Mouse (Mus musculus) CH12.LX (cell line): ENCODE data around the gene Tgfa. TPM values are rescaled to one million over a fixed set of nuclear protein-coding genes. Genes with fewer than 3 reads are reported as not detected.

Experiments used
- DNase-seq: peaks from one replicate; pipeline ENCODE4 v3.0.0-alpha.2; 2013; ENCODE audit errors: extremely low read depth
- H3K27ac ChIP-seq: 2 replicates; pipeline ENCODE4 v1.5.1; 2012; ENCODE audit warnings: low read depth, mild to moderate bottlenecking, control low read depth, moderate library complexity; ENCODE audit not compliant: insufficient read depth
- H3K27me3 ChIP-seq: replicated peaks from 2 replicates; pipeline ENCODE3; 2012; ENCODE audit warnings: inconsistent platforms
- H3K36me3 ChIP-seq, 2 experiments: replicated peaks in 1 of 2; 2 replicates each; pipeline versions ENCODE3 to v1.6.1; 2012; ENCODE audit warnings: inconsistent platforms in 1 of 2, low read length in 1 of 2, mild to moderate bottlenecking in 1 of 2, mixed read lengths in 1 of 2, moderate library complexity in 1 of 2; ENCODE audit not compliant: control insufficient read depth in 1 of 2, insufficient read depth in 1 of 2
- H3K4me1 ChIP-seq, 2 experiments: 2 replicates each; pipeline ENCODE4 v1.6.1; 2012; ENCODE audit warnings: inconsistent platforms in 1 of 2, moderate library complexity in 1 of 2; ENCODE audit not compliant: insufficient read depth in 2 of 2, control insufficient read depth in 1 of 2
- H3K4me2 ChIP-seq: 2 replicates; pipeline ENCODE4 v1.6.1; 2012; ENCODE audit warnings: low read depth, mild to moderate bottlenecking, control low read depth; ENCODE audit not compliant: poor library complexity, insufficient read depth, severe bottlenecking
- H3K4me3 ChIP-seq, 3 experiments: fragments of 150-350 bp in 1 of 3; sonication (generic) in 1 of 3; replicated peaks in 1 of 3; 2 replicates each; pipeline versions ENCODE3 to v1.5.1; 2011 to 2012; ENCODE audit warnings: low read depth in 2 of 3, low read length in 2 of 3, mild to moderate bottlenecking in 2 of 3, moderate library complexity in 2 of 3, control low read depth in 1 of 3, improper control_type of control experiment in 1 of 3, inconsistent platforms in 1 of 3, mixed read lengths in 1 of 3; ENCODE audit not compliant: poor library complexity in 1 of 3
- H3K79me2 ChIP-seq: replicated peaks from 2 replicates; pipeline ENCODE4 v1.6.1; 2012; ENCODE audit warnings: mild to moderate bottlenecking, moderate library complexity; ENCODE audit not compliant: control insufficient read depth, poor library complexity, insufficient read depth, severe bottlenecking; ENCODE audit errors: extremely low read depth
- H3K9ac ChIP-seq: 2 replicates; pipeline ENCODE4 v1.6.1; 2012; ENCODE audit warnings: low read depth, mild to moderate bottlenecking, control low read depth, moderate library complexity; ENCODE audit not compliant: insufficient read depth
- H3K9me3 ChIP-seq: replicated peaks from 2 replicates; pipeline ENCODE3; 2012; ENCODE audit warnings: low read length, inconsistent platforms, mixed read lengths
- CHD2 ChIP-seq: IDR thresholded peaks from 2 replicates; pipeline ENCODE4 v1.6.1; 2011; ENCODE audit warnings: low read length, improper control_type of control experiment
- E2F4 ChIP-seq: IDR thresholded peaks from 2 replicates; pipeline ENCODE4 v1.6.1; 2011; ENCODE audit warnings: low read depth, low read length, improper control_type of control experiment; ENCODE audit not compliant: insufficient replicate concordance
- ELF1 ChIP-seq: IDR thresholded peaks from 2 replicates; pipeline ENCODE4 v1.6.1; 2014; ENCODE audit warnings: low read depth, mild to moderate bottlenecking, inconsistent platforms, low read length, improper control_type of control experiment
- ETS1 ChIP-seq: conservative IDR thresholded peaks from 2 replicates; pipeline ENCODE4 v1.6.1; 2012; ENCODE audit warnings: low read depth, mild to moderate bottlenecking, inconsistent platforms, low read length, improper control_type of control experiment, moderate library complexity
- GABPA ChIP-seq: IDR thresholded peaks from 2 replicates; pipeline ENCODE4 v1.6.1; 2012; ENCODE audit warnings: low read depth, low read length, improper control_type of control experiment, inconsistent platforms; ENCODE audit not compliant: insufficient replicate concordance
- HCFC1 ChIP-seq: IDR thresholded peaks from 2 replicates; pipeline ENCODE4 v1.6.1; 2012; ENCODE audit warnings: low read depth, mild to moderate bottlenecking, inconsistent platforms, low read length, improper control_type of control experiment
- JUN ChIP-seq: IDR thresholded peaks from 2 replicates; pipeline ENCODE4 v1.6.1; 2011; ENCODE audit warnings: low read depth, mild to moderate bottlenecking, low read length, improper control_type of control experiment, moderate library complexity; ENCODE audit not compliant: insufficient read depth
- MAFK ChIP-seq: IDR thresholded peaks from 2 replicates; pipeline ENCODE4 v1.6.1; 2011; ENCODE audit warnings: low read length, improper control_type of control experiment; ENCODE audit not compliant: insufficient replicate concordance
- MAX ChIP-seq: IDR thresholded peaks from 2 replicates; pipeline ENCODE4 v1.6.1; 2011; ENCODE audit warnings: low read length, improper control_type of control experiment
- MXI1 ChIP-seq: IDR thresholded peaks from 2 replicates; pipeline ENCODE4 v1.6.1; 2011; ENCODE audit warnings: mild to moderate bottlenecking, low read depth, low read length, improper control_type of control experiment
- NELFE ChIP-seq: IDR thresholded peaks from 2 replicates; pipeline ENCODE4 v1.6.1; 2011; ENCODE audit warnings: low read depth, low read length, improper control_type of control experiment
- NRF1 ChIP-seq: IDR thresholded peaks from 2 replicates; pipeline ENCODE4 v1.6.1; 2014; ENCODE audit warnings: low read depth, mild to moderate bottlenecking, inconsistent platforms, low read length, improper control_type of control experiment, moderate library complexity
- PAX5 ChIP-seq: IDR thresholded peaks from 2 replicates; pipeline ENCODE4 v1.6.1; 2012; ENCODE audit warnings: low read length, inconsistent platforms, mixed read lengths
- RAD21 ChIP-seq: IDR thresholded peaks from 2 replicates; pipeline ENCODE4 v1.6.1; 2011; ENCODE audit warnings: low read depth, mild to moderate bottlenecking, low read length, improper control_type of control experiment, moderate library complexity
- SIN3A ChIP-seq: IDR thresholded peaks from 2 replicates; pipeline ENCODE4 v1.6.1; 2012; ENCODE audit warnings: low read length, improper control_type of control experiment, inconsistent platforms
- TBP ChIP-seq: conservative IDR thresholded peaks from 2 replicates; pipeline ENCODE4 v1.6.1; 2011; ENCODE audit warnings: low read depth, low read length, improper control_type of control experiment
- TCF12 ChIP-seq: IDR thresholded peaks from 2 replicates; pipeline ENCODE4 v1.6.1; 2014; ENCODE audit warnings: low read depth, mild to moderate bottlenecking, inconsistent platforms, low read length, improper control_type of control experiment
- UBTF ChIP-seq: IDR thresholded peaks from 2 replicates; pipeline ENCODE4 v1.6.1; 2012; ENCODE audit warnings: low read depth, mild to moderate bottlenecking, inconsistent platforms, low read length, improper control_type of control experiment, moderate library complexity
- USF2 ChIP-seq: conservative IDR thresholded peaks from 2 replicates; pipeline ENCODE4 v1.6.1; 2011; ENCODE audit warnings: low read depth, low read length, improper control_type of control experiment
- ZMIZ1 ChIP-seq: IDR thresholded peaks from 2 replicates; pipeline ENCODE4 v1.6.1; 2012; ENCODE audit warnings: low read depth, mild to moderate bottlenecking, inconsistent platforms, low read length, improper control_type of control experiment
- dilution Hi-C: fragments of 300-500 bp; cut with MboI; formaldehyde crosslinking; loops from 2 replicates; pipeline ENCODE4 v1.14.3; 2020; ENCODE audit warnings: low sequenced_read_pairs; ENCODE audit not compliant: extremely low pct_unique_long_range_greater_than_20kb, extremely low pct_ligation_motif_present
- in situ Hi-C: fragments of 300-500 bp; cut with MboI; formaldehyde crosslinking; loops from 3 replicates; pipeline ENCODE4 v1.14.3; 2019; ENCODE audit warnings: low sequenced_read_pairs, low pct_ligation_motif_present, low pct_unique_long_range_greater_than_20kb, mixed read lengths
- polyA plus RNA-seq: library from polyadenylated mRNA; unstranded; fragments of >175 nt; gene quantifications from 2 replicates; pipeline ENCODE4 v1.2.1, GENCODE M21; 2012; ENCODE audit warnings: low read depth; ENCODE audit not compliant: insufficient read length
- total RNA-seq, 2 experiments: library from RNA; depleted of rRNA; stranded (reverse); fragments of 300-350 nt in 1 of 2; fragments of >200 nt in 1 of 2; gene quantifications; 2 replicates each; pipeline ENCODE4 v1.2.3; 2012 to 2014

Gene Tgfa
- total and polyA plus RNA-seq, 3 experiments, result not detected

DNA sequence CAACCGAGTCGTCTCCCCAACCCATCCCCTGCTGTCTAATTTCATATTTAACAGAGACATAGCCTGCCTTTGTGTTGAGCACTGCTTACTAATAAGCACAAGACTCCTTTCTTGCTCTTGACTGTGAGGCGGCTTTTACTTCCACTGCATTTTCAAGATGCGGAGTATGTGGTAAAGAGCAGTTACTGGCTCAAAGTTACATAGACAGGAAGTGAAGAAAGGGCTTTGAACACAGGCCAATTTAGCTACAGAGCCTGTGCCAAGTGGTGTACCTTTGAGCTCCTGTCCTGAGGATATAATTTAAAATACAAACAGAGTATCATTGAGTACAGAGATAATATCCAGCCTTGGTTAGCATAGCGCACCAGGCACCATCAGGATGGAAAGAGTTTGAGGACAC lies 71.8 kb downstream of the Tgfa start:
- no peak overlapping the region for H3K9ac ChIP-seq
- TF ChIP-seq RAD21 (no peak), ETS1 (no peak), TCF12 (no peak), USF2 (no peak), NELFE (no peak), MAX (no peak), E2F4 (no peak), CHD2 (no peak), GABPA (no peak), NRF1 (no peak), PAX5 (no peak), SIN3A (no peak), ELF1 (no peak), MAFK (no peak), TBP (no peak), MXI1 (no peak)
- H3K27me3 ChIP-seq, result peaks cover 90% of the 10 kb centered on the region
- no peak overlapping the region for H3K4me2 ChIP-seq
- peaks cover 10 to 13% of the 10 kb centered on the region in 2 experiments for H3K4me1 ChIP-seq
- no peaks in the 10 kb centered on the region for H3K36me3 ChIP-seq
- no peaks in the 10 kb centered on the region for H3K9me3 ChIP-seq
- no peak overlapping the region for H3K27ac ChIP-seq
- dilution Hi-C loops (no loop called here), in situ Hi-C loops (no loop called here)
- no peak overlapping the region for H3K4me3 ChIP-seq
- DNase-seq, result no peak
- H3K79me2 ChIP-seq, result no peaks in the 10 kb centered on the region

DNA sequence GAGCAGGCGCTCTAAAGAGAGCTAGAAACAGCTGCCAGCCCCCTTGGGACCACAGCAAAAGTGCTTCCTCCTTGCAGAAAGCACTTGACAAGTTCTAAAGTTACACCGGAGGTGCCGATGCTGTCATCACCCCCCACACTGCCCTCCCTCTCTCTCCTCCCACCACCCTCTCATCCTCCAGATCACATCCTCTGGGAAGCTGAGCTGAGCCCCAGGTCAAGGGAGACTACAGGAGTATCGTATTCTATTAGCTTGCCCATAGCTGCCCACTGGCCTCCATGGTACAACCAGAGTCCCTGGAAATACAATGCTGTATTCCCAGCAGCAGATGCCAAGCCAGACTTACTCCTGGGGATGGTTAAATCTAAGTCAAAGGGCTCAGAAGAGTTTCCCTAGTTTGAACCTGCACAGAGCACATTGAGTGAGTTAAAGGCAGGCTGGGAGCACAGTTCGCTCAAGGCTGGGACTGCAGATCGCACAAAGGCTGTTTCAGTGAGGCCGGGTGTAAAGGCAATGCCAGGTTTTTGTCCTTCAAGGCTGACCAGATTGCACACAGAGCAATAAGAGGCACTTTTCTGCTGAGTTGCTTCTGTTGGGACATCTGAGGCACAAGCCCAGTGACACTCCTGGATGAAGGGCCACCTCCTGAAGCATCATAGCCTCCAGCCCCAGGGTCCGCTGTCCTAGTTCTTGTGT lies 75.5 kb downstream of the Tgfa start:
- peaks cover 86% of the 10 kb centered on the region for H3K27me3 ChIP-seq
- H3K9me3 ChIP-seq, result no peaks in the 10 kb centered on the region
- no peak overlapping the region for H3K4me2 ChIP-seq
- peak; percentile 8 for DNase-seq
- H3K4me3 ChIP-seq, result no peak overlapping the region
- H3K79me2 ChIP-seq, result no peaks in the 10 kb centered on the region
- no peak overlapping the region for H3K9ac ChIP-seq
- no peaks in the 10 kb centered on the region for H3K36me3 ChIP-seq
- peaks cover 10 to 13% of the 10 kb centered on the region in 2 experiments for H3K4me1 ChIP-seq
- dilution Hi-C loops, result no loop called here
- H3K27ac ChIP-seq, result no peak overlapping the region
- in situ Hi-C loops, result no loop called here
- no peak for TF ChIP-seq UBTF
- no peak for TF ChIP-seq MAX
- no peak for TF ChIP-seq HCFC1
- TF ChIP-seq NRF1, result no peak
- no peak for TF ChIP-seq ZMIZ1
- TF ChIP-seq JUN, result no peak
